Mouse (Mus musculus) right cerebral cortex, postnatal 4 days (tissue): Measurements from ENCODE around the gene Slco1a6.

Experiments
- DNase-seq: peaks from one replicate; pipeline ENCODE4 v3.0.0-alpha.2; 2022

Slco1a6 gene

GRCm38 (mm10) chr6:142035771-142036170 lies 172.6 kb downstream of the Slco1a6 start:
- no peak for DNase-seq
